Mouse (Mus musculus) B cell, adult 2 months (primary cell): Measurements from ENCODE around the gene Fam205a1.
"Not testable (repeated sequence)": the region's sequence is repeated elsewhere in the genome, so short reads cannot be mapped to it uniquely, and the experiment has no call there.

Source experiments
- DNase-seq, 2 experiments: peaks; one replicate each; pipeline ENCODE4 v3.0.0; 2022

Gene Fam205a1

DNA sequence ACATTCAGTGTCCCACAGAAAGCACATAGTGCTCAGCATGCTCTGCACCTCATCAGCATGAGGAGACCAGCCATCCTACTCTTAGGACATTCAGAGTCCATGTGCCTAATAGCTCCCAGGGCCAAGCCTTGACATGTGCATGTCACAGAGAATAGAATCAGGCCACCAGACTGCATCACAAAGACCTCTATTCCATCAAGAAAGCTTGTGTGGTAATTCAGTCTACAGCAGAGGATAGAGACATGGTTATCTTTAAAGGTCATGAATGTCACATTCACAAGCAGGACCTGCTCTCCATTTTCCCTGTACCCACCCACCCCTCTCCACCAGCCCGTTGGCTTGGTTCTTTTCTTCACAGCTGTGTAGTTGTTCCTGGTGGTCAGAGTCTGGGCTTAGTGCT lies at the start of gene Fam205a1:
Gene Fam205a1, minus strand, starts transcription at position 101 of the 400 bp plus-strand sequence.
- DNase-seq = not testable (repeated sequence)

DNA sequence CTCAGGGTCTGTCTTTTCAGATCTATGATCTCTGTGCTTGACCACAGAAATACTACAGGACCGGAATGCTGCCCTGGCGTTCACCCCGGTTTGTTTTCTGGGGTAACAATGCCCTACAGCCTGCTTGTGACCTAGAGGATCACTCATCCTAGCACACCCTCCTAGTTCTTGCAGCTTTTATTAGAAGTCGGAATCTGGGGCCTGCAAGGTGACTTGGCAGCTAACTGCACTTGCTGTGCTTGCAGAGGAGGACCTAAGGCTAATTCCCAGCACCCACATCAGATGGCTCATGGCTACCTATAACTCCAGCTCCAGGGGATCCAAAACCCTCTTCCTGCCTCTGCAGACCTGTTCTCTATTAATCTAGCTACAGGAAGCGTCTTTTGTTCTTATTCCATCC lies 49.0 kb upstream of the Fam205a1 start:
- no peak for DNase-seq

- DNase-seq = peak; percentile 21 to 32
Observed at GRCm38 (mm10) chr4:42902174-42902573, 48.5 kb upstream of the Fam205a1 start.

DNA sequence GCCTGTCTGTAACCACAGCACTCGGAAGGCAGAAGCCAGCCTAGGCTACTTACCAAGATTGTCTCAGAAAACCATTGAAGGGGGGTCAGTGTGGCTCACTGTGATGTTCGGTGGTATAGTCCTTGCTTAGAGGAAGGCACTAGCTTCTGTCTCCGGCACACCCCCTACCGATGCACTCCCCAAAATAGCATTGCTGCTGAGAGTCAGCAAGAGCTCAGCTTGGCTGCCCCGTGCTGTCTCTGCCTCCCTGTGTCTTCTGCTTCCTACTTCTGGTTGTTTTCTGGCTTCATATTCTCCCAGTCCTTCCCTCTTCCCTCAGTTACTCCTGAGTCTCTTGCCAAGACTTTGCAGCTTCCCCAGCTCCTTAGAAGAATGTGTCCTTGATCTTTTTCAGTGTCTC lies 47.2 kb upstream of the Fam205a1 start:
- DNase-seq = no peak

GRCm38 (mm10) chr4:42898914-42899313 lies 45.2 kb upstream of the Fam205a1 start:
- no peak for DNase-seq

GRCm38 (mm10) chr4:42895118-42895517 lies 41.4 kb upstream of the Fam205a1 start:
- DNase-seq = no peak

- no peak for DNase-seq
Observed at GRCm38 (mm10) chr4:42891176-42891575, 37.5 kb upstream of the Fam205a1 start.

DNA sequence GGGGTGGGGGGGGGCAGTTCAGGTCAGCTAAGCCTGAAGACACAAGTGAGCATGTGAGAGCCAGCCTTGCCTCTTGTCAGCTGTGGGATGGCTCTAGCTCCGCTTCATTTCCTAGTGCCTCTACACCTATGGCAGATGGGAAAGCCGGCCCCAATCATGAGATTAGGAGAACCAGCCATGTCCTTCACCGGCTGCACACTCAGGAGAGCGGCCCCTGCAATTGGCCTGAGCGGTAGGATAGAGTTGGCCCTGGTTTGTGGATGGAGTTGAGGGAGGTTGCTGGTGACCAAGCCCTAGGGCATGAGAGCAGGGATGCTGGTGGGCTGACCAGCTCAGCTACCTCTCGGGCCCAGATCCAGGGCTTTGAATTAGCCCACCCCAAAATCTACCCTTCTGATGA lies 35.1 kb upstream of the Fam205a1 start:
- DNase-seq = no peak

DNA sequence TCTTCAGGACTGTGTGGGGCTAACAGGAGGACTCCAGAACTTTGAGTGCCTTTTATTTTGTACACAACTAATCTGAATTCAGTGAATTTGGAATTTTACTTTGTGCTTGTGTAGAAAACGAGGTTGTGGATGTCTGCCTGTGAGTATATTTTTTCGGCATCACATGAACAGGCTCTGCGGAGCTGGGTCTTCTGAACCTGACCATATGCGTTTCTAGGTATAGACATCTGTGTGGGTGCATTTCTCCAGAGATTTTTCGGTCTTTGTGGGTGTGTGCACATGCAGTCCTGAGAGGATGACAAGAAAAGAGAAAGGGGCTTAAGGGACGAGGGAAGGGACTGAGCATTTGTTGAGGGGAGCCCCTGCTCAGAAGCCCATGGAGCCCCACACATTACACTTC lies 33.2 kb upstream of the Fam205a1 start:
- DNase-seq = no peak

- DNase-seq = no peak
Observed at GRCm38 (mm10) chr4:42880677-42880948, 26.9 kb upstream of the Fam205a1 start.

DNA sequence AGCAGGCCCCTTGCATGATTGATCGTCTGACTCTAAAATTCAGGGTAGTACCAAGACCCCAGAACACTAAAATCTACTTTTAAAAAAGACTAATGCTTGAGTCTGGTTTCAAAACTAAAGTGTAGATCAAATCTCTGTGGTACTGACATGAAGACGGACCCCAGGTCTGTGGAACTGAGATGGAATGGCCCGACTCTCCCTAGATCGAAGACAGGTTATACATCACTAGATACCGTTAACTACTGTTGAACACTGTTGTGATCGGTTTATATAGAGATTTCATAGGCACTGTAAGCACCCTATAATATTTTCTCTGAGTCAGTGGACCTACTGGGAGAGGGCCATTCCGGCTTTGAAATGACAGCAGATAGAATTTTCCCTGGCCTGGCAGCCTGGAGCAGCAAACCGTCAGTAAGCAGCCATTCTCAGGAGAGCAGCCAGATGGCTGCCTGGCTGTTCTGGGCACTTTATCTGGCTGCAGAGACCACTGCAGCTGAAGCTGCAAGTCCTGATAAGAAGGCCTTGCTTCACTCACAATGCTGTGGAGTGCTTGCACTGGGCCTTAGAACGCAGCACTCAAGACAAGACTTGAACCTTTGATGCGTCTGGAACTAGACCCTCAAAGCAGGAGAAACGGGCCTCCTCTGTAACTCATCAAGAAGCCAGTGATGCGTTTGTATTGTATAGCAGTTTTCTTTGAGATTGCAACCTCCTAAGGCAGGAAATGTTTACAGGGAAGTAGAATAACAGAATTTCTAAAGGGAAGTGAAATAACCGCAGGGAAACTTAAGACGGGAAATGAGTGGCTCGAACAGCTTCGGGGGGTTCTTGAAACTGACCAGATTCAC lies 26.4 kb upstream of the Fam205a1 start:
- DNase-seq = no peak

DNA sequence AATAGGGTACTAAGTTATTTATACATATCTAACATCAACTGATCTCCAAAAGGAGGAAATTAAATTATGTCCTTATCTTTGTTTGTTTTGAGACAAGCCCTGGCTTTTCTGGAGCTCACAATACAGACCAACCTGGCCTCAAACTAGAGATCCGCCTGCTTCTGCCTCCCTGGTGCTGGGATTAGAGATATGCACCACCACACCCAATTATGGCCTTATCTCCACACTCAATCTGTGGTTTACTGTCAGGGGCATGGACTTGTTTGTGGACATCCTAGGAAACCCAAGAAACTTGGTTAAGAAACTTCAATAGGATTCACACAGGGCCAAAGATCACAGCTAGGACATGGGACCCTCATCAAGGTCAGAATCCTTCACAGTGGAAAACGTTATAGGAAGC lies 24.0 kb upstream of the Fam205a1 start:
- no peak for DNase-seq

GRCm38 (mm10) chr4:42876586-42877291 lies 23.1 kb upstream of the Fam205a1 start:
- DNase-seq = peak; percentile 55 to 61

DNA sequence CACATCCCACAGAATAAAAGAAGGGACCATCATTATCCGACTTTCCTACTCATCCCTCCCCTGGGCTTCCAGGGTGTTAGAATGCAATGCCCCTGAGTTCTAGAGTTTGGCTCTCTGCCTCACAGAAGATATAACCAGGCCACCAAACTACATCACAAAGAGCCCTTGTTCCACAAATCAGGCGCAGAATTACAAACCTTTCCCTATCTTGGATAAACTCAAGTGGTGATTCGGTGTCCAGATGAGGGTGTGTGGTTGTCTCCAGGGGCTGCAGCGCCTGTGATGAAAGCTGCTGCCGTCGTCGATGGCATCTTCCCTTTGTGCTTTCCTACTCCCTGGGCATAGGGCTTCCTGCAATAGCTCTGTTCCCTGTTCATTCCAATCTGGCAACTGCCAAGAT lies 20.4 kb upstream of the Fam205a1 start, which contains the start of gene Fam205c:
Gene Fam205c, minus strand, starts transcription at position 101 of the 400 bp plus-strand sequence.
- no peak for DNase-seq

DNA sequence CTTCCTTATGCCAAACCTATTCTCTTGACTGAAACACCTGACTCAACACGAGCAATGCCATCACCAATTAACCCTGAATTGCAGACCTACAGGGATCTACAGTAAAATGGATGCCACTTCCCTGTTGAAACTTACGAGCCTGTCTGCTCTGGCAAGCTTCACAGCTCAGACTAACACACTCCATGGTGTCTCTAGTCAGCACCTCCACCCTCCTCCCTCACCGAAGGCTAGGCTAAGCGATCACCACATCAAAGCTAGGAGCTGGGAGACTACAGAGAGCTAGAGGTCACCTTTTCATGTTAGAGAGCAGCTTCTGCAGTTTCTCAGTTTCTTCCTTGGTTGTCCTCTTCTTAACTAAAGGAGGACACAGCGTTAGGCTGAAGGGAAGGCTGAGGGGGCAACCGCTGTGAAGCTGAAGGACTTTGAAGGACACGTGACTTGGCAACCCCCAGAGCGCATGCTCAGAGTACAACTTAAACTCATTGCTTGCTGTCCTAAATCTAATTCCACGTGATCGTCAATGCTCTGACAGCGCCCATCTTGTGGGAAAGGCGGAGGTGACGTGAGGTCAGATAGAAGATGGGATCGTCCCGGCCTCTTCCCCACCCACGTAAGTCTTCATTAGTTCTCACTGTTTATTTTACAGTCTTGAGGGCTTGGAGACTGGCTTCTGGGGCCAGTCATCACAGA lies 19.2 kb upstream of the Fam205a1 start:
- DNase-seq = no peak

DNA sequence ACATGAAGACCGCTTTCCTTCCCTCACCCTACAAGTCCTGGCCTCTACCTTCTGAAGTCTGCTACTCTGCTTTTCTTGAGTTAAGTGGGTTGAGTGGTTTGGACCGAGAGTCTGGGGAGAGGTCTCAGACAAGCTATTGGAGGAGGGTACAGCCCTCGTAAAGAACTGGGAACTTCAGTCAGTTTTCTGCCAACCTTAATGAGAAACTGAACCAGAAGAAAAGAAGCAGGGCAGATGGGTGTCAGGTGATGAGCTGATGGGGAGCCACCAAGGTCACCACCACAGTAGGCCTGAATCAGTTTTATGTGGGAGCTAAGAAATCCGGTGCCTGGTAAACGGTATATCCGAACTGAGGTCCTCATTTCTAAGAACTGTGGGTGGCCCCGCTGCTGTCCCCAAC lies 18.5 kb upstream of the Fam205a1 start:
- DNase-seq = no peak

GRCm38 (mm10) chr4:42870748-42871147 lies 17.1 kb upstream of the Fam205a1 start:
- no peak for DNase-seq

GRCm38 (mm10) chr4:42868193-42868592 lies 14.5 kb upstream of the Fam205a1 start:
- DNase-seq = no peak

GRCm38 (mm10) chr4:42867390-42867789 lies 13.7 kb upstream of the Fam205a1 start:
- no peak for DNase-seq

DNA sequence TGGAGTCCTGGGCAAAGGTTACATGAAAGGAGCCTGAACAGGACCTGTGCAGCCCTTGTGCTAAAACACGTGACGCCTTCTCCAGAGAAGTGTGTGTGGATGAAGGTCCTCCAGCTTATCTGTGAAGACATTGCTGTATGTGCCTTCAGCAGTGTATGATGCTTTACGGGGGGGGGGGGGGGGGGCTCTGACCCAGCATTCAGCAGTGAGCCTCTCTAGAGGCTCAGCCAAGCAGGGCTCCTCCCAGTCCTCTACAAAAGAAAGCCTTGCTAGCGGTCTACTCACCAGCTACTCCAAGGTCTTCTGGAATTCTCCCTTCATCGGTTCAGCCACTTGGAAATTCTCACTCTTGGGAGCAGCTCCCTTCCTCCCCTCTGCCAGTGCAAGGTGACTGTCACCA lies 9.8 kb upstream of the Fam205a1 start:
- DNase-seq = not testable (repeated sequence)

GRCm38 (mm10) chr4:42860483-42860882 lies 6.8 kb upstream of the Fam205a1 start:
- DNase-seq = not testable (repeated sequence)

DNA sequence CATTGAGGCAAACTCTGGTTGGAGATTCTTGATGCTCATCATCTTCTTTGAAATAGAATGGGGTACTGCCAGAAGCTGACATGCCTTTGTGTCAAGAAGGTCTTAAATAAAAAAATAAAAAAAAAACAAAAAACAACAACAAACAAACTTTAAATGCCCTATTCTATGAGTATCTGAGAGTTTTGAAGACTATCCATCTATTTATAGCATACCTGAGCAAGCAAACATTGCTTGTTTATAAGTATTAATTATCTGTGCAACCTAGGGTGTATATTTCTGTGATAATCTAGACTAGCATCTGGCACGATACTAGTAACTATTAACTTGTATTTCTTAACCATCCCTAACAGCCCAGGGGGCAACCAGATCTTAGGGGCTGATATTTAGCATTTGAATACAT lies 3.0 kb upstream of the Fam205a1 start, which contains the start of gene Gm12394:
Gene Gm12394, minus strand, starts transcription at position 101 of the 400 bp plus-strand sequence.
- DNase-seq = not testable (repeated sequence)
